Mouse (Mus musculus): ENCODE results near the gene Psg17. TPM values are rescaled to one million over a fixed set of nuclear protein-coding genes. Genes with fewer than 3 reads are reported as not detected.
"Not testable (repeated sequence)": the region's sequence is repeated elsewhere in the genome, so short reads cannot be mapped to it uniquely, and the experiment has no call there.

The Psg17 gene
- total RNA-seq (2021), result not detected
- long read RNA-seq, experiment 1, result 0 reads
- long read RNA-seq, experiment 2, result 0 reads

DNA sequence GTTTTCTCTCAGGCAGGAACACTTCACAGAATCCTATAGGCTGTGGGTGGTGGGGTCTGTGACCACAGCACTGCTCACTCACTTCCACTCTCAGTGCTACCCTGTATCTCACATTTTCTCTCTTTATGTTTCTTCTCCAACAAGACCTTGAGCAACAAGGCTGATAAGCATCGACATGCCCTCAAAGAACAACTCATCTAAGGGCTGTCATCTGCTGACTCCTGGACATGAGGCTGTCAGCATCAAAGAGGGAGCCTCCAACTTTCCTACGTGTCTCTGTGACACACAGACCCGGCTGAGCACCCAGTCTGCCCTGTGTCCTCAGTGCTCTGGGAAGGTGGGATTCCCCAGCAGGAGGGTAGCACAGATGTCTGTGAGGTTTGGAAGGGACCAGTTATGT is at the start of gene Psg17:
TSS of gene Psg17 (minus strand) at position 101 of the 400 bp plus-strand sequence.
- DNase-seq (ENCODE audit: low spot score in 2 of 2), result no peak

GRCm38 (mm10) chr7:18871031-18871430 is 49.6 kb upstream of the Psg17 start, which contains the start of gene Pglyrp1:
TSS of gene Pglyrp1 (plus strand) at chr7:18871331.
- DNase-seq (ENCODE audit: low spot score in 2 of 2), result not testable (repeated sequence)

DNA sequence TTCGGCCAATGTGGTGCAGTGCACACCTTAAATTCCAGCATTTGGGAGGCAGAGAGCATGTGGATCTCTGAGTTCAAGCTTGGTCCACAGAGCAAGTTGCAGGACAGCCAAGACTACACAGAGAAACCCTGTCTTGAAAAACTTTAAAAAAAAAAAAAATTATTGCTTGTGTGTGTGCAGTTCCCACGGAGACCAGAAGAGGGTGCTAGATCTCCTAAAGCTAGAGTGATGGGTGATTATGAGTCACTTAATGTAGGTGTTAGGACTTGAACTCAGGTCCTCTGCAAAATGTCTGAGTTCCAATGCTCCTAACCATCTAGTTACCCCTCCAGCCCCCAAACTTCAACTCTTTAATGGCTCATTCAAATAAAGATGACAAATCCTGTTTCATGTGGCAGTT is 47.1 kb upstream of the Psg17 start:
- no peak for DNase-seq (ENCODE audit: low spot score in 2 of 2)

DNA sequence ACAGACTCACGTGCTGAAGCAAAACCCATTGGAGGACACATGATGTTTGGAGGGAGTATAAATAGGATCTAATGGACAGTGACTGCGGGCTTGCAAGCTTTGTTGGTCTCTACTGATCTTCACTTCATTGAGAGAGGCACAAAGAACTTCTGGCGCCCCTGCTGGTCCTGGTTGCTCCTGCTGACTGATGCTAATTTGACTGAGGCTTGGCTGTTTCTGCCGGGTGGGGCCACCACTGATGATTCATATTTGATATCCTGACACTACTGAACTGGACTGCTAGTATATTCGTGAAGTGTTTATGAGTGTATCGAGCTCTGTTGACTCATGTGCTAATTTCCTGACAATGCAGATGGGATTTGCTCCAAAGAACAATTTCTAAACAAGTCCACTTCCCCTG is 41.4 kb upstream of the Psg17 start:
- no peak for DNase-seq (ENCODE audit: low spot score in 2 of 2)

DNA sequence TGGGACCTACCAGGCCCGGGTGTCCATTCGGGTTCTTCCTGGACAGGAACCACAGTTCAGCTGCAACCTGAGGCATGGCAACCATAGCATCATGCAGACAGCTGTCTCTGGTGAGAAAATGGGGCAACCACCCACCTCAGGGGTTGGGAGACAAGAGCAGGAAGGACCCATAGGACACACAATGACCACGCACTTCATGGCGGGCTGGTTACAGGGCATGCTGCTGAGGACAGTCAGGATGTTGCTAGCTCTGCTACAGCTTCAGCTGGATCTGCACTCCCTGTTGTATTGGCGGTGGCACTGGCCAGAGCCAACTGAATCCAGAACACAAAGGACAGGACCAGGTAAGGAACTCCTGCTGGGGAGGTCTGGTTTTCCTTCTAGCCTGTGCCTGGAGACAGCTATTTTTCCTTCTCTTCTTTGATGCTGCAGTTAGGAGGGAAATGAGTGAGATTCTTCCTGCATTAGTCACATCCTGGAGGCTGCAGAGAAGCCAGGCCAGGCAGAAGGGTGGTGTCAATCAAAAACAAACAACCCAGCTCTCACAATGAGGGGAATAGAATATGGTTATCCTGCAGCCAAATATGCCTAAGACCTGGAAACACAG is 37.0 kb upstream of the Psg17 start:
- no peak for DNase-seq (ENCODE audit: low spot score in 2 of 2)

DNA sequence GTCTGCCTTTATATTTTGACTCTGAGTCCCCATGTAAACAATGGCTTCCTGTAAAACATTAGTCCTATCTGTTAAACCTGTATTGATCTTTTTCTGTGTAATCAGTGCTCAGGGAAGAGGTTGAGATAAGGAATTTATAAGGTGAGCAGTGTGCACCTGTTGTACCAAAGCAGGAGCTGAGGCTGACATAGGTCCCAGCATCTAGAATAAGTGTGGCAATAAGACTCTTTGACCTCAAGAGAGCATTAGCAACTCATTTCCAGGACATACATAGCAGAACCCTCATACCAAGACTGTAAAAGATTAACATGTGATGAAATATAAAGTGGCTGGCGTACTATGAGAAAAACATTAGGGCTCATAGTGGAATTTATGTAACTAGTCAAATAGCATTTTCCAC is 27.0 kb upstream of the Psg17 start:
- no peak for DNase-seq (ENCODE audit: low spot score in 2 of 2)

- no peak for DNase-seq (ENCODE audit: low spot score in 2 of 2)
Observed at GRCm38 (mm10) chr7:18844811-18845210, 23.4 kb upstream of the Psg17 start.

DNA sequence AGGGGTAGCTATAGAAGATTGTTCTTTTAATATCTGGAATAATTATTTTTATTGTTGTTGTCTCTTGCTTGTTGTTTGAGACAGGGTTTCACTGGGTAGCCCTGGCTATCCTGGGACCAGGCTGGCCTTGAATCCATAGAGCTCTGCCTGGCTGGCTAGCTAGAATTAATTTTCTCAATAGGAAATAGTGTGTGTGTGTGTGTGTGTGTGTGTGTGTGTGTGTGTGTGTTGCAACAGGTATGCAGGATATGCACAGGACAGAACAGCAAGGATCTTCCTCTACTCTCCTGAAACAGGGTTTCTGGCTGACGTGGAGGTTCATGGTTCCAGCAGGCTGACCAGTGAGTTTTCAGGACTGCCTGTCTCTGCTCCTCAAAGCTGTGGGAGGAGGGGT is 19.8 kb upstream of the Psg17 start:
- no peak for DNase-seq (ENCODE audit: low spot score in 2 of 2)

DNA sequence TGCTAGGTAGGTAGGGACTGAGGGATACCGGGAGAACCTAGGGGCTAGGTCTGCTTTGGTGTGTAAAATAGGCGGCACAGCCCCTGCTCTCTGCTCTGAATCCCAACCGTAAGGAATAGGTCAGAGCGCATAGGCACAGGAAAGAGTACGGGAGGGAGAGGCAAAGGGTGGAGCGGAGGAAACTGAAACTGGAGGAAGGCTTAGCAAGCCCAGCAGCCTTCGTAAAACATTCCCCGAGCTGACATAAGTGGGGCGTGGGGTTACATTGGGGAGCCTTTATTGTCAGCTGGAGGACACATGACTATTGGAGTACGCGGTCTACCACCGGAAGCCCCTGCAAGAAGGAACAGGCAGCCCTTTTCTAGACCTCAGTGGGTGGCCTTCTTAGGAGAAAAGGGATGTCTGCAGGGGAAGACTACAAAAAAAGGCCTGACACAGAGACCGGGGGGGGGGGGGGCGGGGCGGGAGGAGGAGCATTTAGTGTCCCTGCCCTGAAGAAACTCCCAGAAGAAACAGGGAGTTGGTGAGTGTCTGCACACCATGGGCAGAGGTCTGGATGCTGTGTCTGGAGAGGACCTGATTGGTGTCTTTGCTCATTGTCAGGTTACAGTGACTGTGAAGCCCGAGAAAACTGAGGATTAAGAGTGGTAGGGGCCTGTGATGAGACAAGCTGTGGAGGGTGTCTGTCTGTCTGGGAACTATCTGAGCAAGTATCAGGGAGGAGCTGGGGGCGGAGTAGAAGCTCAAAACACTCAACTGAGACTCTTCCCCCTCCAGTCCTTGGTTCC is 19.2 kb upstream of the Psg17 start:
- DNase-seq (ENCODE audit: low spot score in 2 of 2), result peak; percentile 26 to 39

DNA sequence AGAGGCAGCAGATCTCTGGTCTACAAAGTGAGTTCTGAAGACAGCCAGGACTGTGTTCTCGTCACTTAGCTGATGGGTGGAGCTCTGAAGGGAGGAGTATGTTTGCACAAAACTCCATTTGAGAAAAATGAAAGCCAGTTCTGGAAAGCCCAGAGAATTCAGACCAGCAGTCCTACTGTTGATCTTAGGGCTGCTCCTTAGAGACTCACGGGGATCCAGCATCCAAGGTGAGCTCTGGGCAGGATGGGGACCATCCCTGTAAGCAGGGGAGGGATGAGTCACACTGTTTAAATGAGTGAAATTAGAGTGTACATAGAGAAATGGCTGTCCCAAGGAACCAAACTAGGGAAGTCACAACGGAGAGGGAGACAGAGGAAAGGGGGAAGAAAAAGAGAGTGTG is 18.5 kb upstream of the Psg17 start, which contains the start of gene Mill2:
TSS of gene Mill2 (plus strand) at position 102 of the 400 bp plus-strand sequence.
- DNase-seq (ENCODE audit: low spot score in 2 of 2), result no peak

GRCm38 (mm10) chr7:18832298-18832697 is 10.9 kb upstream of the Psg17 start:
- DNase-seq (ENCODE audit: low spot score in 2 of 2), result no peak

DNA sequence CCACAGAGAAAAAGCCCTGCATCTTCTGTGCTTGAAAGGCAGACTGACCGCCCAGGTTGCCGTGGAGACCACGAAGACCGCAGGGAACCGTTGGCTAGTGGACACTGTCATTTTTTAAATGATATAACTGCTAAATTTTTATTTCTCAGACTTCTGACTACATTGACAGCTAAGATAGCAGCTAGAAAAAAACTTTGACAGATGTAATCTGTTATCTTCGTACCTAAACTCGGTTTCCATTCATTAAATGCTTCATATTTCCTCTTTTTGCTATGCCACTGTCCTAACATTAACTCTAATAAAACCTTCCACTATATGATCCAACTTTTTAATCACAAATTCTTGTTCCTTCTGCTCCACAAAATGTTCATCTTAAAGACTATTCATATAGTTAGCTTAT is 8.1 kb upstream of the Psg17 start:
- DNase-seq (ENCODE audit: low spot score in 2 of 2), result no peak

GRCm38 (mm10) chr7:18828592-18828991 is 7.2 kb upstream of the Psg17 start:
- no peak for DNase-seq (ENCODE audit: low spot score in 2 of 2)

DNA sequence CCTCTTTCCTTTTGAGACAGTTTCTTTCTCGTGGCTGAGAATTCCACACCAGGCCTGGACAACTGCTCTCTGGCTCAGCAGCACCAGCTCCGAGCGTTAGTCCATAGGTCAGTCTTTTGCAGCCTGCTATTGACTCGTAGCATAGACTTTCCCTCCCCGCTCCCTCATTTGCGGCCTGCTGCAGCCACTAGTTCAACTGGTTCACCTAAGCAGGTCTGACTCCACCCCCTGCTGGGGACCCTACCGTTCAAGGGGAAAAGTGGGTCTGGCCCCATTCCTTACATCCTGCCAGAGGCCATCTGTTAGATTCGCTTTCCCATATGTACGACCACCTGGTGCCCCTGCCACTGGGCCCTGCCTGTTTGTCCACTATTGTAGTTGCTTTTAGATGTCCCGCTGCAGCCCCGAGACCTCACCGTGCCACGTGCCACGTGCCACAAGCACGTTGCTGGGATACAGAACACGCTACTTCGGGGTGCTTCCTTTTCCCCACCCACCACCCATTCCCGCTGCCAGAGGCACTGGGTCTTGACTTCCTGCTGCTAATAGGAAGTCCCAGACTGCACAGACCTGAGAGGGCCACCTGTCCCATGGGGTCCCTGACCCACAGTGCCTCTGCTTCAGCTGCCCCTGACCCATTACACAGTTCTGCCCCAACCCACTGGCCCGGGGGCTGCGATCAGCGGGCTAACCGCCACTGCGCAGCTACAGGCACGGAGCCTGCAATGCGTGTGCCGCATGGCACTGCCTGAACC is 6.6 kb upstream of the Psg17 start:
- DNase-seq (ENCODE audit: low spot score in 2 of 2), result no peak

- no peak for DNase-seq (ENCODE audit: low spot score in 2 of 2)
Observed at GRCm38 (mm10) chr7:18818301-18818700, 3.1 kb downstream of the Psg17 start.

DNA sequence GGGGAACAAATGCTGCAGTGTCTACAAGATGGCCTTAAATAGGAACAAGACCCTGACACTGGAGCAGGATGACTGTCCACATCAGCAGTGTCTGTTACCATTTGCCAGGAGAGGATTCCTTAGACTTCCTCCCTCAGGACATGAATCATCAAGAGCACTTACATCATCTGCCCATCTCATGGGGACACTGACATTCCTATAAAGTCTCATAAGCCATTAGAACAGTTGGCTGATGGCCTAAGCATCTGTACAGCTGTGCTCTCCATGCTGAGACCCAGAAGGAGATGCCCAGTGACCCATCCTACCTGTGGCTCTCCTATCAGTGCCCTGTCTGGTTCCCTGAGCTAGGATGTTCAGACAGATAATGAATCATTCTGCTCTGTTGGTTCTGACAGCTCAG is 17.9 kb downstream of the Psg17 start:
- no peak for DNase-seq (ENCODE audit: low spot score in 2 of 2)

DNA sequence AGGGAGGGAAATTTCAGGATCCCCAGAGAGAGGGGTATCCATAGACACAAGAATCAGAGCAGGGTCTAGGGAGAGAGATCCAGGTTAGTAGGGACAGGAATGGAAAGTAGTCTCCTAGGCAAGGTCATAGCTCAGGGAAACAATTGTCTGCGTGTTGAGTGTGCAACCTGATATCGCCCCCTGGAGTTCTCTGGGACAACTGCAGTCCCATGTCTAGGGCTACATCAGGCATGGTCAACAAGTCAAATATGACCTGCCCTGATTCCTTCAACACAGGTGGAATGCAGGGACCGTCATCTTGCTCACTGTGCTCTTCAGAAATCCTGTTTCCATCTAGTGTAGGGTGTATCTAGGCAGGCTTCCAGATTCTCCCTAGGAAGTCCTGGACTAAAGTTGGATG is 22.3 kb downstream of the Psg17 start:
- no peak for DNase-seq (ENCODE audit: low spot score in 2 of 2)

GRCm38 (mm10) chr7:18798420-18798819 is 23.0 kb downstream of the Psg17 start, which contains the start of gene Psg19:
TSS of gene Psg19 (minus strand) at chr7:18798520.
- DNase-seq (ENCODE audit: low spot score in 2 of 2), result no peak

DNA sequence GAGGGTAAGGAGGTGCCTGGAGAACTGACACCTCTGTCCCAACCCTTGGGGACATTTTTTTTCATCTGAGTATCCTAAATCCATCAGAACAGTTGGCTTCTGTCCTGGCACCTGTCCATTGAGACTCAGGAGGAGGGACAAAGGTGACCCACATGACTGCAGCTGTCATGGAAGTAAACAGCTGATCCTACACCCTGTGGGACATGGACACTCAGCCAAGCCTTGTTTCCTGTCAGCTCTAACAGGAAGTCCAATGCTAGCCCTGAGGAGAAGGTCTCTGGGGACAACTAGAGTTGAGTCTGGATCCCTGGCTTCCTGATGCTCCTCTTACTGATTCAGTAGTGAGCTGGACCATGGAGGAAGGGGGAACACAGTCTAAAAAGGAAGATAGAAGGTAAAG is 30.7 kb downstream of the Psg17 start:
- DNase-seq (ENCODE audit: low spot score in 2 of 2), result not testable (repeated sequence)

DNA sequence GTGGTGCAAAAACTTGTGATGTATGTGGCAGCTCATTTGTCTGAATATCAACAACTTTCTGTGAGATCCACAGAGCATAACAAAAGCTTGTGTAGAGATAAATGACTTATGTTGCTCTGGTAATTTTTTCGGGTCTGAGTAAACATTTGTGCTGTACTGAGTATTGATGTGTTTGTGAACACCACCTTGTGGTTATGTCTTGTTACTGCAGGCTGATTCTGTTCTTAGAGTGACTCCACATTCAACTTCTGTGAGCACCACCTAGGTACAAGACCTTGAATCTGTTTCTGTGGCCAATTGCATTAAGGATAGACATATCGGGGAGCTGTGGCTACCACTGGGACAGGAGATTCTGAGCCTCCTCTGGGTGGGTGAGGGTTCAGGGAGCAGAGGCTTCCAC is 40.1 kb downstream of the Psg17 start:
- not testable (repeated sequence) for DNase-seq (ENCODE audit: low spot score in 2 of 2)

DNA sequence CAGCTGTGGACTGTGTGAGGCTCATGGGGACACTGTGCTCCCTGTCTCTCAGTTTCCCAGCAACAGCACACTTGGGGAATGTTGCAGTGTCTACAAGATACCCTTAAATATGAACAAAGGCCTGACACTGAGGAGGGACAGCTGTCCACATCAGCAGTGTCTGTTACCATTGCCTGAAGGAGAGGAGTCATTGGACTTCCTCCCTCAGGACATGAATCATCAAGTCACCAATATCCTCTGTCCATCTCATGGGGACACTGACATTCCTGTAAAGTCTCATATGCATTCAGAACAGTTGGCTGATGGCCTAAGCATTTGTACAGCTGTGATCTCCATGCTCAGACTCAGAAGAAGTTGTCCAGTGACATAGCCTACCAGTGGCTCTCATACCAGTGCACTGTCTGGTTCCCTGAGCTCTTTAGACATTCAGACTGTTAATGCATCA is 42.0 kb downstream of the Psg17 start:
- no peak for DNase-seq (ENCODE audit: low spot score in 2 of 2)
